ENCODE assay signal across 8 mouse cellular contexts in the genomic region with DNA sequence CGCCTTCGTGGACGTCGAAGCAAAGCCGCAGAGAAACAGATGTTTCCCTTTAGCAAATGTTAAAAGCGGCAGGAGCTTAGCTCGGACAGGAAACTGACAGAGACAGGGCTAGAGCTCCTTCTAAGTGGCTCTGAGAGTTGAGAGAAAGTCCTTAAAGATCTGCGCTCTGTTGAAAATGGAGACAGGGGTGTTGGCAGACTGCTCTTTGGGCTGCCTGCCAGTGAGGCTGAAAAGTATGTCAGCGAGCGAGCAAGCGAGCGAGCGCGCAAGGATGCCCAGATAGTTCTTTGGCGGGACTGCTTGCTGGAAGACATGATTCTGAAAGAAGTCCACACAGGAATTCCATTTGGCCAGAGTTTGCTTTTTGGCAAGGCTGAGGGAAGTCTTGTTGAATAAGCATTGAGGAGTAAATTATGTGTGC.
DNase-seq lines count a peak whose midpoint lies in the region; ATAC-seq and TF ChIP-seq lines count a peak whose summit lies in the region.

No protein-coding gene starts in this region.

- peaks cover 4% of the 10 kb centered on the region for H3K4me1 ChIP-seq in limb, embryonic 10.5 days
- H3K4me1 ChIP-seq in olfactory bulb, adult 2 months (ENCODE audit: control insufficient read depth, insufficient read depth, low read length): no peaks in the 10 kb centered on the region

- H3K27me3 ChIP-seq in limb, embryonic 10.5 days (ENCODE audit: low read depth, poor library complexity, severe bottlenecking): no peaks in the 10 kb centered on the region

- TF ChIP-seq CTCF in olfactory bulb, adult 2 months (IDR thresholded peaks at IDR 0.05; ENCODE audit: insufficient read depth, low read depth, low read length): no peak

- WGBS in limb, embryonic 10.5 days: 76% methylated on average over 15 of the region's 15 CpGs
- WGBS in olfactory bulb, adult 2 months: 17% methylated on average over 15 of the region's 15 CpGs

- peak; percentile 97 to 98 for ATAC-seq in hematopoietic stem cell, adult 5-6 weeks (replicated peaks in 1 of 2; ENCODE audit: insufficient read depth in 1 of 2, low FRiP score in 2 of 2, low TSS enrichment in 1 of 2, low read depth in 1 of 2, poor library complexity in 2 of 2, severe bottlenecking in 2 of 2)

- H3K4me3 ChIP-seq in limb, embryonic 10.5 days: peak overlapping the region; percentile 17; the same call in 1 of the 2 replicates
- H3K4me3 ChIP-seq in olfactory bulb, adult 2 months (ENCODE audit: insufficient read depth, low read depth, low read length): peak overlapping the region; percentile 40

- H3K27ac ChIP-seq in limb, embryonic 10.5 days: no peak overlapping the region; the same call in 1 of the 2 replicates
- no peak overlapping the region for H3K27ac ChIP-seq in olfactory bulb, adult 2 months (ENCODE audit: insufficient read depth, low read depth, low read length)

- no peaks in the 10 kb centered on the region for H3K9me3 ChIP-seq in limb, embryonic 10.5 days (replicated peaks)

- H3K36me3 ChIP-seq in limb, embryonic 10.5 days: no peaks in the 10 kb centered on the region

- DNase-seq in embryo, embryonic 10.5 days (ENCODE audit: low spot score): peak; percentile 17
- DNase-seq in embryo, embryonic 9.5 days (ENCODE audit: extremely low spot score): no peak
- peak; percentile 16 for DNase-seq in cerebellum, adult 11-12 months
- peak; percentile 27 to 41 for DNase-seq in frontal cortex, postnatal 25 days (ENCODE audit: low spot score in 2 of 2)
- DNase-seq in limb, embryonic 10.5 days (ENCODE audit: low spot score): no peak
- no peak for DNase-seq in c-Kit-positive CD71-positive TER-119-positive erythroid progenitor cells, embryonic 14.5 days (ENCODE audit: low spot score)

- no peak for TF ChIP-seq POLR2A in olfactory bulb, adult 2 months (IDR thresholded peaks at IDR 0.05; ENCODE audit: insufficient read depth, low read depth, low read length)

Comparison
In these comparisons a context has a peak if more than half of its experiments do, and no peak if none do; other contexts are left out.
1. DNase-seq: peak in embryo, embryonic 10.5 days (single experiment), cerebellum, adult 11-12 months (single experiment) and frontal cortex, postnatal 25 days (2 of 2); none in embryo, embryonic 9.5 days (single experiment), limb, embryonic 10.5 days (single experiment) and c-Kit-positive CD71-positive TER-119-positive erythroid progenitor cells, embryonic 14.5 days (single experiment).